Mouse (Mus musculus): ENCODE data around the gene Olfr370. TPM values are rescaled to one million over a fixed set of nuclear protein-coding genes. Genes with fewer than 3 reads are reported as not detected.
"Not testable (repeated sequence)": the region's sequence is repeated elsewhere in the genome, so short reads cannot be mapped to it uniquely, and the experiment has no call there.

Olfr370 gene
- not detected in 2 replicates for polyA plus RNA-seq (2012; rRNA removed)

- DNase-seq (ENCODE audit: extremely low spot score in 1 of 2, low spot score in 1 of 2), result no peak
Measured at GRCm38 (mm10) chr8:83535736-83536135, at the start of gene Olfr370. TSS of gene Olfr370 (plus strand) at chr8:83535780.

GRCm38 (mm10) chr8:83511696-83512095 lies 23.9 kb upstream of the Olfr370 start:
- no peak for DNase-seq (ENCODE audit: extremely low spot score in 1 of 2, low spot score in 1 of 2)

GRCm38 (mm10) chr8:83520432-83520831 lies 15.1 kb upstream of the Olfr370 start:
- DNase-seq (ENCODE audit: extremely low spot score in 1 of 2, low spot score in 1 of 2), result no peak

- not testable (repeated sequence) for DNase-seq (ENCODE audit: extremely low spot score in 1 of 2, low spot score in 1 of 2)
Measured at GRCm38 (mm10) chr8:83520907-83521306, 14.7 kb upstream of the Olfr370 start.

- DNase-seq (ENCODE audit: extremely low spot score in 1 of 2, low spot score in 1 of 2), result no peak
Measured at GRCm38 (mm10) chr8:83521310-83521709, 14.3 kb upstream of the Olfr370 start.

GRCm38 (mm10) chr8:83534802-83535201 lies 778 bp upstream of the Olfr370 start:
- no peak for DNase-seq (ENCODE audit: extremely low spot score in 1 of 2, low spot score in 1 of 2)

GRCm38 (mm10) chr8:83562669-83563068 lies 27.1 kb downstream of the Olfr370 start:
- DNase-seq (ENCODE audit: extremely low spot score in 1 of 2, low spot score in 1 of 2), result no peak

- no peak for DNase-seq (ENCODE audit: extremely low spot score in 1 of 2, low spot score in 1 of 2)
Measured at GRCm38 (mm10) chr8:83563246-83563645, 27.7 kb downstream of the Olfr370 start.

GRCm38 (mm10) chr8:83565731-83566375 lies 30.3 kb downstream of the Olfr370 start:
- DNase-seq (ENCODE audit: extremely low spot score in 1 of 2, low spot score in 1 of 2), result no peak

GRCm38 (mm10) chr8:83566469-83567395 lies 31.2 kb downstream of the Olfr370 start, which contains the start of gene Ndufb7:
TSS of gene Ndufb7 (plus strand) at chr8:83566671.
- peak; percentile 92 to 99 for DNase-seq (ENCODE audit: extremely low spot score in 1 of 2, low spot score in 1 of 2)

GRCm38 (mm10) chr8:83567668-83568067 lies 32.1 kb downstream of the Olfr370 start:
- no peak for DNase-seq (ENCODE audit: extremely low spot score in 1 of 2, low spot score in 1 of 2)

- DNase-seq (ENCODE audit: extremely low spot score in 1 of 2, low spot score in 1 of 2), result no peak
Measured at GRCm38 (mm10) chr8:83568128-83568527, 32.5 kb downstream of the Olfr370 start.

- DNase-seq (ENCODE audit: extremely low spot score in 1 of 2, low spot score in 1 of 2), result no peak
Measured at GRCm38 (mm10) chr8:83568755-83569154, 33.2 kb downstream of the Olfr370 start.

- DNase-seq (ENCODE audit: extremely low spot score in 1 of 2, low spot score in 1 of 2), result no peak
Measured at GRCm38 (mm10) chr8:83569165-83569564, 33.6 kb downstream of the Olfr370 start.

GRCm38 (mm10) chr8:83570272-83571000 lies 34.9 kb downstream of the Olfr370 start:
- DNase-seq (ENCODE audit: extremely low spot score in 1 of 2, low spot score in 1 of 2), result no peak

- not testable (repeated sequence) for DNase-seq (ENCODE audit: extremely low spot score in 1 of 2, low spot score in 1 of 2)
Measured at GRCm38 (mm10) chr8:83571001-83571340, 35.4 kb downstream of the Olfr370 start.

- DNase-seq (ENCODE audit: extremely low spot score in 1 of 2, low spot score in 1 of 2), result no peak
Measured at GRCm38 (mm10) chr8:83571791-83572190, 36.2 kb downstream of the Olfr370 start.

GRCm38 (mm10) chr8:83572246-83572812 lies 36.7 kb downstream of the Olfr370 start:
- DNase-seq (ENCODE audit: extremely low spot score in 1 of 2, low spot score in 1 of 2), result no peak

GRCm38 (mm10) chr8:83573140-83573875 lies 37.7 kb downstream of the Olfr370 start:
- peak; percentile 1 to 32 for DNase-seq (ENCODE audit: extremely low spot score in 1 of 2, low spot score in 1 of 2)
